Mouse (Mus musculus) testis, adult 2 months (tissue): ENCODE results near the gene Tnfaip8l1.

ENCODE experiments used
- CTCF ChIP-seq: fragments of 200-500 bp; IDR thresholded peaks from 2 replicates; pipeline ENCODE4 v1.5.1; 2012; ENCODE audit warnings: low read depth, mild to moderate bottlenecking, inconsistent platforms, low read length, moderate library complexity; ENCODE audit not compliant: control insufficient read depth, insufficient read depth, insufficient replicate concordance
- POLR2A ChIP-seq: fragments of 200-500 bp; IDR thresholded peaks from 2 replicates; pipeline ENCODE4 v1.6.1; 2012; ENCODE audit warnings: low read depth, mild to moderate bottlenecking, inconsistent platforms, low read length, moderate library complexity; ENCODE audit not compliant: control insufficient read depth

- TF ChIP-seq POLR2A, result no peak
- TF ChIP-seq CTCF, result no peak
Observed at GRCm38 (mm10) chr17:56119431-56119830, 42.8 kb upstream of the Tnfaip8l1 start.
